23 mouse cellular contexts compared by ENCODE assay signal in genomic region chr12:109620196-109620595, GRCm38 (mm10). TPM values are rescaled to one million over a fixed set of nuclear protein-coding genes. Genes with fewer than 3 reads are reported as not detected.
DNase-seq lines count a peak whose midpoint lies in the region; ATAC-seq lines count a peak whose summit lies in the region.
"Had no signal": no experiment of that assay in that cellular context is flagged by ENCODE, and none has a peak within 500 bp of the region (broad histone marks: within the 10 kb centered on the region; RNA-seq: fewer than 3 reads in every experiment).

No protein-coding gene starts in this region.

- peak; percentile 29 to 33 for DNase-seq in cerebellum, postnatal 14 days
- DNase-seq in NIH3T3 (ENCODE audit: low read depth): peak; percentile 61
- DNase-seq in adrenal gland, postnatal 10 days: peak; percentile 62
- no peak for DNase-seq in ovary, adult 18-20 months (ENCODE audit: low spot score)
- no peak for DNase-seq in kidney, postnatal 4 days
- DNase-seq: B cell, adult 2 months; embryo, embryonic 11 days; gastrocnemius, postnatal 25 days; heart, adult 11 months; kidney, adult 8-10 months; layer of hippocampus, postnatal 36 days; liver; lung, adult 2 months; lung, postnatal 10 days; thymus, postnatal 4 days had no signal

- ATAC-seq in cerebellum, adult (ENCODE audit: insufficient number of reproducible peaks, low FRiP score, low TSS enrichment): no peak
- no peak for ATAC-seq in megakaryocyte progenitor cell, adult 5-6 weeks (replicated peaks; ENCODE audit: poor library complexity)
- ATAC-seq: forebrain, embryonic 14.5 days; hindbrain, postnatal 0 days; intestine, embryonic 15.5 days; midbrain, embryonic 16.5 days had no signal

RNA-seq across cellular contexts. Expression of gene Rtl1, which starts 20.1 kb away (rescaled TPM):
- total RNA-seq in adrenal gland, postnatal 10 days (2021): 1 to 10 TPM; 4.4 to 4.5 TPM
- not detected in 2 replicates for total RNA-seq in megakaryocyte progenitor cell, adult 5-6 weeks (2015)
- not detected in 2 replicates for total RNA-seq in megakaryocyte progenitor cell, adult 5-6 weeks (2017)
- total RNA-seq: gastrocnemius, adult 18-20 months; gastrocnemius, postnatal 25 days; layer of hippocampus, postnatal 36 days; neutrophil, adult 5-6 weeks had no signal

Comparison
In these comparisons a context has a peak if more than half of its experiments do, and no peak if none do; other contexts are left out.
1. DNase-seq: peak in cerebellum, postnatal 14 days (2 of 2), NIH3T3 (single experiment) and adrenal gland, postnatal 10 days (single experiment); none in ovary, adult 18-20 months (single experiment) and kidney, postnatal 4 days (0 of 2).
2. RNA of gene Rtl1, which starts 20.1 kb away (total RNA-seq): 4.4 to 4.5 TPM in adrenal gland, postnatal 10 days; not detected in megakaryocyte progenitor cell, adult 5-6 weeks; every median in the first group is over 4 times any median in the second.